Mouse (Mus musculus): Measurements from ENCODE around the gene Pclo. TPM values are rescaled to one million over a fixed set of nuclear protein-coding genes. Genes with fewer than 3 reads are reported as not detected.
"Not testable (repeated sequence)": the region's sequence is repeated elsewhere in the genome, so short reads cannot be mapped to it uniquely, and the experiment has no call there.

Pclo gene
- 0.72 and 0.90 TPM in 2 replicates for polyA plus RNA-seq (2011; ENCODE audit: insufficient read depth, insufficient read length, low read depth, missing spikeins)

- Histone ChIP-seq H3K4me1 (ENCODE audit: control insufficient read depth, insufficient read depth, low read length) (no peaks in the 10 kb centered on the region), H3K9me3 (replicated peaks; ENCODE audit: control insufficient read depth, insufficient read depth, low read length, poor library complexity, severe bottlenecking) (no peaks in the 10 kb centered on the region), H3K9ac (ENCODE audit: low read depth, poor library complexity, severe bottlenecking) (peak within 1 kb of the TSS; percentile 25), H3K36me3 (ENCODE audit: control insufficient read depth, insufficient read depth, low read length, poor library complexity, severe bottlenecking) (no peaks in the 10 kb centered on the region), H3K27ac (ENCODE audit: insufficient read depth, low read length) (0 out of 2 replicates have a peak within 1 kb of the TSS, but pooled peaks have one; percentile 29), H3K4me3 (ENCODE audit: low read depth, low read length) (peak within 1 kb of the TSS; percentile 92), H3K27me3 (ENCODE audit: control insufficient read depth, insufficient read depth, low read length, poor library complexity, severe bottlenecking) (no peaks in the 10 kb centered on the region)
- no peak for TF ChIP-seq POLR2A (IDR thresholded peaks at IDR 0.05; ENCODE audit: insufficient read depth, low read length)
- no peak for TF ChIP-seq EP300 (IDR thresholded peaks at IDR 0.05; ENCODE audit: insufficient read depth, low read depth, low read length)
- TF ChIP-seq CTCF (IDR thresholded peaks at IDR 0.05; ENCODE audit: low read depth, low read length), result no peak
Observed at GRCm38 (mm10) chr5:14514631-14515523, at the start of gene Pclo. TSS of gene Pclo (plus strand) at chr5:14514918.

- H3K36me3 ChIP-seq (ENCODE audit: control insufficient read depth, insufficient read depth, low read length, poor library complexity, severe bottlenecking); H3K27ac ChIP-seq (ENCODE audit: insufficient read depth, low read length); H3K9ac ChIP-seq (ENCODE audit: low read depth, poor library complexity, severe bottlenecking); H3K4me3 ChIP-seq (ENCODE audit: low read depth, low read length); H3K4me1 ChIP-seq (ENCODE audit: control insufficient read depth, insufficient read depth, low read length); H3K27me3 ChIP-seq (ENCODE audit: control insufficient read depth, insufficient read depth, low read length, poor library complexity, severe bottlenecking); H3K9me3 ChIP-seq (replicated peaks; ENCODE audit: control insufficient read depth, insufficient read depth, low read length, poor library complexity, severe bottlenecking): not testable (repeated sequence)
Observed at GRCm38 (mm10) chr5:14494431-14494830, 20.3 kb upstream of the Pclo start.

GRCm38 (mm10) chr5:14508522-14508921, 6.2 kb upstream of the Pclo start:
- Histone ChIP-seq H3K27ac (ENCODE audit: insufficient read depth, low read length) (no peak overlapping the region), H3K4me1 (ENCODE audit: control insufficient read depth, insufficient read depth, low read length) (no peaks in the 10 kb centered on the region), H3K36me3 (ENCODE audit: control insufficient read depth, insufficient read depth, low read length, poor library complexity, severe bottlenecking) (no peaks in the 10 kb centered on the region), H3K9ac (ENCODE audit: low read depth, poor library complexity, severe bottlenecking) (no peak overlapping the region), H3K27me3 (ENCODE audit: control insufficient read depth, insufficient read depth, low read length, poor library complexity, severe bottlenecking) (no peaks in the 10 kb centered on the region), H3K9me3 (replicated peaks; ENCODE audit: control insufficient read depth, insufficient read depth, low read length, poor library complexity, severe bottlenecking) (no peaks in the 10 kb centered on the region), H3K4me3 (ENCODE audit: low read depth, low read length) (no peak overlapping the region)
- TF ChIP-seq CTCF (IDR thresholded peaks at IDR 0.05; ENCODE audit: low read depth, low read length), result no peak
- no peak for TF ChIP-seq POLR2A (IDR thresholded peaks at IDR 0.05; ENCODE audit: insufficient read depth, low read length)
- no peak for TF ChIP-seq EP300 (IDR thresholded peaks at IDR 0.05; ENCODE audit: insufficient read depth, low read depth, low read length)

GRCm38 (mm10) chr5:14509621-14510020, 5.1 kb upstream of the Pclo start:
- Histone ChIP-seq H3K4me1 (ENCODE audit: control insufficient read depth, insufficient read depth, low read length) (no peaks in the 10 kb centered on the region), H3K27ac (ENCODE audit: insufficient read depth, low read length) (no peak overlapping the region), H3K9ac (ENCODE audit: low read depth, poor library complexity, severe bottlenecking) (no peak overlapping the region), H3K4me3 (ENCODE audit: low read depth, low read length) (no peak overlapping the region), H3K36me3 (ENCODE audit: control insufficient read depth, insufficient read depth, low read length, poor library complexity, severe bottlenecking) (no peaks in the 10 kb centered on the region), H3K27me3 (ENCODE audit: control insufficient read depth, insufficient read depth, low read length, poor library complexity, severe bottlenecking) (no peaks in the 10 kb centered on the region), H3K9me3 (replicated peaks; ENCODE audit: control insufficient read depth, insufficient read depth, low read length, poor library complexity, severe bottlenecking) (no peaks in the 10 kb centered on the region)
- TF ChIP-seq CTCF (IDR thresholded peaks at IDR 0.05; ENCODE audit: low read depth, low read length) (no peak), EP300 (IDR thresholded peaks at IDR 0.05; ENCODE audit: insufficient read depth, low read depth, low read length) (no peak), POLR2A (IDR thresholded peaks at IDR 0.05; ENCODE audit: insufficient read depth, low read length) (no peak)

GRCm38 (mm10) chr5:14518131-14518832, 3.6 kb downstream of the Pclo start:
- H3K36me3 ChIP-seq (ENCODE audit: control insufficient read depth, insufficient read depth, low read length, poor library complexity, severe bottlenecking), result no peaks in the 10 kb centered on the region
- no peaks in the 10 kb centered on the region for H3K27me3 ChIP-seq (ENCODE audit: control insufficient read depth, insufficient read depth, low read length, poor library complexity, severe bottlenecking)
- TF ChIP-seq EP300 (IDR thresholded peaks at IDR 0.05; ENCODE audit: insufficient read depth, low read depth, low read length) (no peak), CTCF (IDR thresholded peaks at IDR 0.05; ENCODE audit: low read depth, low read length) (no peak), POLR2A (IDR thresholded peaks at IDR 0.05; ENCODE audit: insufficient read depth, low read length) (no peak)
- no peaks in the 10 kb centered on the region for H3K4me1 ChIP-seq (ENCODE audit: control insufficient read depth, insufficient read depth, low read length)
- no peak overlapping the region for H3K4me3 ChIP-seq (ENCODE audit: low read depth, low read length)
- H3K9ac ChIP-seq (ENCODE audit: low read depth, poor library complexity, severe bottlenecking), result no peak overlapping the region
- no peaks in the 10 kb centered on the region for H3K9me3 ChIP-seq (replicated peaks; ENCODE audit: control insufficient read depth, insufficient read depth, low read length, poor library complexity, severe bottlenecking)
- H3K27ac ChIP-seq (ENCODE audit: insufficient read depth, low read length), result no peak overlapping the region

- Histone ChIP-seq H3K9me3 (replicated peaks; ENCODE audit: control insufficient read depth, insufficient read depth, low read length, poor library complexity, severe bottlenecking) (no peaks in the 10 kb centered on the region), H3K9ac (ENCODE audit: low read depth, poor library complexity, severe bottlenecking) (no peak overlapping the region), H3K36me3 (ENCODE audit: control insufficient read depth, insufficient read depth, low read length, poor library complexity, severe bottlenecking) (no peaks in the 10 kb centered on the region), H3K27me3 (ENCODE audit: control insufficient read depth, insufficient read depth, low read length, poor library complexity, severe bottlenecking) (no peaks in the 10 kb centered on the region), H3K4me1 (ENCODE audit: control insufficient read depth, insufficient read depth, low read length) (no peaks in the 10 kb centered on the region), H3K27ac (ENCODE audit: insufficient read depth, low read length) (no peak overlapping the region), H3K4me3 (ENCODE audit: low read depth, low read length) (no peak overlapping the region)
- TF ChIP-seq POLR2A (IDR thresholded peaks at IDR 0.05; ENCODE audit: insufficient read depth, low read length) (no peak), EP300 (IDR thresholded peaks at IDR 0.05; ENCODE audit: insufficient read depth, low read depth, low read length) (no peak), CTCF (IDR thresholded peaks at IDR 0.05; ENCODE audit: low read depth, low read length) (no peak)
Observed at GRCm38 (mm10) chr5:14522006-14522405, 7.3 kb downstream of the Pclo start.

Measured in ES-Bruce4 (cell line).